Mouse (Mus musculus) MEL (cell line): ENCODE measurements around the gene Gpha2. TPM values are rescaled to one million over a fixed set of nuclear protein-coding genes. Genes with fewer than 3 reads are reported as not detected.

ENCODE experiments used
- DNase-seq: peaks from one replicate; pipeline ENCODE4 v3.0.0; 2011; ENCODE audit warnings: low read depth, low spot score
- H3K27ac ChIP-seq: 2 replicates; pipeline ENCODE4 v1.5.1; 2012; ENCODE audit warnings: low read depth, mild to moderate bottlenecking, control low read depth, low read length, moderate library complexity; ENCODE audit not compliant: control insufficient read depth
- H3K27me3 ChIP-seq, 2 experiments: fragments of 150-350 bp in 1 of 2; sonication (generic) in 1 of 2; 2 replicates each; pipeline ENCODE4 v1.6.1; 2012; ENCODE audit warnings: low read length in 2 of 2, mild to moderate bottlenecking in 2 of 2, improper control_type of control experiment in 1 of 2, moderate library complexity in 1 of 2; ENCODE audit not compliant: insufficient read depth in 2 of 2, control insufficient read depth in 1 of 2
- H3K36me3 ChIP-seq, 2 experiments: 2 replicates each; pipeline ENCODE4 v1.6.1; 2012 to 2014; ENCODE audit warnings: low read length in 2 of 2, improper control_type of control experiment in 1 of 2, inconsistent platforms in 1 of 2, mild to moderate bottlenecking in 1 of 2; ENCODE audit not compliant: insufficient read depth in 2 of 2, control insufficient read depth in 1 of 2
- H3K4me1 ChIP-seq, 2 experiments: fragments of 150-350 bp in 1 of 2; sonication (generic) in 1 of 2; 2 replicates each; pipeline ENCODE4 v1.6.1; 2012; ENCODE audit warnings: low read length in 2 of 2, improper control_type of control experiment in 1 of 2, mild to moderate bottlenecking in 1 of 2; ENCODE audit not compliant: insufficient read depth in 2 of 2, control insufficient read depth in 1 of 2
- H3K4me3 ChIP-seq, 2 experiments: fragments of 150-350 bp in 1 of 2; sonication (generic) in 1 of 2; 2 replicates each; pipeline ENCODE4 v1.5.1; 2012; ENCODE audit warnings: low read depth in 2 of 2, low read length in 2 of 2, mild to moderate bottlenecking in 2 of 2, moderate library complexity in 2 of 2, control low read depth in 1 of 2, improper control_type of control experiment in 1 of 2; ENCODE audit not compliant: control insufficient read depth in 1 of 2, insufficient read depth in 1 of 2
- H3K79me2 ChIP-seq: 2 replicates; pipeline ENCODE4 v1.6.1; 2012; ENCODE audit warnings: mild to moderate bottlenecking, low read length, moderate library complexity; ENCODE audit not compliant: control insufficient read depth, poor library complexity, insufficient read depth
- H3K9ac ChIP-seq: 2 replicates; pipeline ENCODE4 v1.6.1; 2012; ENCODE audit warnings: low read depth, mild to moderate bottlenecking, control low read depth, low read length, moderate library complexity; ENCODE audit not compliant: control insufficient read depth, poor library complexity, severe bottlenecking
- H3K9me3 ChIP-seq: fragments of 150-350 bp; sonication (generic); replicated peaks from 2 replicates; pipeline ENCODE4 v1.6.1; 2012; ENCODE audit warnings: mild to moderate bottlenecking, low read length, improper control_type of control experiment, moderate library complexity; ENCODE audit not compliant: insufficient read depth
- BHLHE40 ChIP-seq: IDR thresholded peaks from 2 replicates; pipeline ENCODE4 v1.6.1; 2012; ENCODE audit warnings: low read depth, mild to moderate bottlenecking, inconsistent platforms, low read length, improper control_type of control experiment, borderline replicate concordance
- CHD1 ChIP-seq: IDR thresholded peaks from 2 replicates; pipeline ENCODE4 v1.6.1; 2012; ENCODE audit warnings: low read depth, mild to moderate bottlenecking, inconsistent platforms, low read length, improper control_type of control experiment
- ELF1 ChIP-seq: IDR thresholded peaks from 2 replicates; pipeline ENCODE4 v1.6.1; 2014; ENCODE audit warnings: low read depth, mild to moderate bottlenecking, inconsistent platforms, low read length, improper control_type of control experiment, moderate library complexity
- ETS1 ChIP-seq: IDR thresholded peaks from 2 replicates; pipeline ENCODE4 v1.6.1; 2012; ENCODE audit warnings: low read depth, mild to moderate bottlenecking, inconsistent platforms, low read length, improper control_type of control experiment, moderate library complexity
- GABPA ChIP-seq: IDR thresholded peaks from 2 replicates; pipeline ENCODE4 v1.6.1; 2012; ENCODE audit warnings: low read depth, mild to moderate bottlenecking, inconsistent platforms, low read length, improper control_type of control experiment, moderate library complexity
- HCFC1 ChIP-seq: IDR thresholded peaks from 2 replicates; pipeline ENCODE4 v1.6.1; 2012; ENCODE audit warnings: low read depth, mild to moderate bottlenecking, inconsistent platforms, low read length, improper control_type of control experiment, moderate library complexity
- JUND ChIP-seq: IDR thresholded peaks from 2 replicates; pipeline ENCODE4 v1.6.1; 2011; ENCODE audit warnings: low read depth, mild to moderate bottlenecking, improper control_type of control experiment, low read length
- KAT2A ChIP-seq: conservative IDR thresholded peaks from 2 replicates; pipeline ENCODE4 v1.6.1; 2012; ENCODE audit warnings: low read depth, low read length, improper control_type of control experiment, inconsistent platforms
- MAFK ChIP-seq: IDR thresholded peaks from 2 replicates; pipeline ENCODE4 v1.6.1; 2011; ENCODE audit warnings: low read depth, mild to moderate bottlenecking, low read length, improper control_type of control experiment, borderline replicate concordance
- MAZ ChIP-seq: IDR thresholded peaks from 2 replicates; pipeline ENCODE4 v1.6.1; 2012; ENCODE audit warnings: low read depth, mild to moderate bottlenecking, inconsistent platforms, low read length, improper control_type of control experiment
- MEF2A ChIP-seq: IDR thresholded peaks from 2 replicates; pipeline ENCODE4 v1.6.1; 2014; ENCODE audit warnings: low read depth, mild to moderate bottlenecking, inconsistent platforms, low read length, improper control_type of control experiment; ENCODE audit not compliant: poor library complexity, insufficient replicate concordance, severe bottlenecking; ENCODE audit errors: extremely low read depth
- MYB ChIP-seq: IDR thresholded peaks from 2 replicates; pipeline ENCODE4 v1.6.1; 2011; ENCODE audit warnings: mild to moderate bottlenecking, low read depth, low read length, improper control_type of control experiment
- MYC ChIP-seq: IDR thresholded peaks from 2 replicates; pipeline ENCODE4 v1.6.1; 2011; ENCODE audit warnings: low read depth, mild to moderate bottlenecking, low read length, improper control_type of control experiment, moderate library complexity
- POLR2A ChIP-seq, 2 experiments: IDR thresholded peaks; 2 replicates each; pipeline ENCODE4 v1.6.1; 2011 to 2012; ENCODE audit warnings: low read length in 2 of 2, mild to moderate bottlenecking in 2 of 2, control low read depth in 1 of 2, improper control_type of control experiment in 1 of 2, low read depth in 1 of 2, moderate library complexity in 1 of 2; ENCODE audit not compliant: control insufficient read depth in 1 of 2, insufficient read depth in 1 of 2, poor library complexity in 1 of 2
- POLR2AphosphoS5 ChIP-seq: IDR thresholded peaks from 2 replicates; pipeline ENCODE4 v1.6.1; 2012; ENCODE audit warnings: low read depth, borderline replicate concordance, mild to moderate bottlenecking, inconsistent platforms, low read length, moderate library complexity, mixed read lengths
- SMC3 ChIP-seq: IDR thresholded peaks from 2 replicates; pipeline ENCODE4 v1.6.1; 2011; ENCODE audit warnings: low read depth, low read length, improper control_type of control experiment
- TAL1 ChIP-seq: IDR thresholded peaks from 2 replicates; pipeline ENCODE4 v1.6.1; 2012; ENCODE audit warnings: mild to moderate bottlenecking, inconsistent platforms, low read length, moderate library complexity, mixed read lengths
- TBP ChIP-seq: IDR thresholded peaks from 2 replicates; pipeline ENCODE4 v1.8.0; 2011; ENCODE audit warnings: low read depth, low read length, improper control_type of control experiment
- TCF12 ChIP-seq: IDR thresholded peaks from 2 replicates; pipeline ENCODE4 v1.6.1; 2014; ENCODE audit warnings: low read depth, mild to moderate bottlenecking, inconsistent platforms, low read length, improper control_type of control experiment, moderate library complexity
- UBTF ChIP-seq: IDR thresholded peaks from 2 replicates; pipeline ENCODE4 v1.6.1; 2012; ENCODE audit warnings: low read depth, mild to moderate bottlenecking, inconsistent platforms, low read length, improper control_type of control experiment, moderate library complexity, borderline replicate concordance; ENCODE audit not compliant: insufficient read depth
- USF1 ChIP-seq: IDR thresholded peaks from 2 replicates; pipeline ENCODE4 v1.6.1; 2014; ENCODE audit warnings: low read depth, mild to moderate bottlenecking, inconsistent platforms, low read length, improper control_type of control experiment, moderate library complexity
- USF2 ChIP-seq, 2 experiments: IDR thresholded peaks; 2 replicates each; pipeline ENCODE4 v1.6.1; 2011 to 2012; ENCODE audit warnings: improper control_type of control experiment in 2 of 2, low read length in 2 of 2, borderline replicate concordance in 1 of 2, inconsistent platforms in 1 of 2, low read depth in 1 of 2, mild to moderate bottlenecking in 1 of 2; ENCODE audit not compliant: insufficient read depth in 1 of 2
- ZKSCAN1 ChIP-seq: IDR thresholded peaks from 2 replicates; pipeline ENCODE4 v1.6.1; 2012; ENCODE audit warnings: low read depth, mild to moderate bottlenecking, inconsistent platforms, low read length, improper control_type of control experiment, moderate library complexity
- polyA plus RNA-seq, 2 experiments: library from polyadenylated mRNA; stranded (reverse) in 1 of 2; unstranded in 1 of 2; fragments of >175 nt in 1 of 2; fragments of >200 nt in 1 of 2; gene quantifications; 2 replicates each; pipeline versions ENCODE4 v1.2.1 to v1.2.4; 2012; ENCODE audit warnings: low replicate concordance in 2 of 2, low read depth in 1 of 2; ENCODE audit not compliant: insufficient read length in 2 of 2, insufficient read depth in 1 of 2, missing spikeins in 1 of 2
- total RNA-seq: library from RNA; depleted of rRNA; stranded (reverse); fragments of 300-350 nt; gene quantifications from 2 replicates; pipeline ENCODE4 v1.2.3, GENCODE M21; 2012

Gpha2 gene
- total and polyA plus RNA-seq, 3 experiments, result 0.19 TPM; not detected in 2

- Histone ChIP-seq H3K4me3 (no peak overlapping the region), H3K4me1 (peaks cover 0 to 7% of the 10 kb centered on the region in 2 experiments; a peak in 2 of 4 replicates), H3K27me3 (no peaks in the 10 kb centered on the region), H3K27ac (no peak overlapping the region), H3K36me3 (peaks cover 0 to 2% of the 10 kb centered on the region in 2 experiments; a peak in 2 of 4 replicates), H3K9ac (no peak overlapping the region), H3K9me3 (no peaks in the 10 kb centered on the region), H3K79me2 (peaks cover 6% of the 10 kb centered on the region; the same call in 1 of the 2 replicates)
- no peak for DNase-seq
- TF ChIP-seq USF2 (IDR thresholded peaks at IDR 0.05; ENCODE audit: borderline replicate concordance in 1 of 2, insufficient read depth in 1 of 2, low read depth in 1 of 2, low read length in 2 of 2), result no peak
- no peak for TF ChIP-seq TBP
- TF ChIP-seq GABPA, result no peak
- no peak for TF ChIP-seq KAT2A
- TF ChIP-seq UBTF, result no peak
- no peak for TF ChIP-seq TCF12
- TF ChIP-seq USF1, result no peak
- no peak for TF ChIP-seq JUND
- no peak for TF ChIP-seq ELF1
- TF ChIP-seq MEF2A, result no peak
- no peak for TF ChIP-seq POLR2AphosphoS5
- no peak for TF ChIP-seq CHD1
- TF ChIP-seq TAL1, result no peak
- no peak for TF ChIP-seq MAZ
- no peak for TF ChIP-seq ZKSCAN1
- TF ChIP-seq ETS1, result no peak
- TF ChIP-seq MYC, result no peak
Observed at GRCm38 (mm10) chr19:6271206-6271605, 45.0 kb downstream of the Gpha2 start.

- no peak overlapping the region for H3K4me3 ChIP-seq
- H3K79me2 ChIP-seq, result peaks cover 11% of the 10 kb centered on the region
- no peak overlapping the region for H3K27ac ChIP-seq
- TF ChIP-seq BHLHE40 (no peak), MYB (no peak), HCFC1 (no peak), SMC3 (no peak), POLR2A (IDR thresholded peaks at IDR 0.05; ENCODE audit: control insufficient read depth in 1 of 2, insufficient read depth in 1 of 2, low read depth in 1 of 2, low read length in 2 of 2, poor library complexity in 1 of 2) (no peak), MAFK (no peak), UBTF (no peak)
- H3K9me3 ChIP-seq, result no peaks in the 10 kb centered on the region
- H3K27me3 ChIP-seq, result no peaks in the 10 kb centered on the region
- peaks cover 0 to 7% of the 10 kb centered on the region in 2 experiments; a peak in 2 of 4 replicates for H3K4me1 ChIP-seq
- no peak for DNase-seq
- peaks cover 0 to 2% of the 10 kb centered on the region in 2 experiments; a peak in 2 of 4 replicates for H3K36me3 ChIP-seq
- H3K9ac ChIP-seq, result no peak overlapping the region
Observed at GRCm38 (mm10) chr19:6272053-6272452, 45.9 kb downstream of the Gpha2 start.
